Mouse (Mus musculus) spleen, postnatal 10 days (tissue): ENCODE data around the gene Pdx1.

Experiments used
- DNase-seq, 2 experiments: peaks; one replicate each; pipeline ENCODE4 v3.0.0; 2021 to 2022; ENCODE audit warnings: low spot score in 2 of 2

The Pdx1 gene

DNA sequence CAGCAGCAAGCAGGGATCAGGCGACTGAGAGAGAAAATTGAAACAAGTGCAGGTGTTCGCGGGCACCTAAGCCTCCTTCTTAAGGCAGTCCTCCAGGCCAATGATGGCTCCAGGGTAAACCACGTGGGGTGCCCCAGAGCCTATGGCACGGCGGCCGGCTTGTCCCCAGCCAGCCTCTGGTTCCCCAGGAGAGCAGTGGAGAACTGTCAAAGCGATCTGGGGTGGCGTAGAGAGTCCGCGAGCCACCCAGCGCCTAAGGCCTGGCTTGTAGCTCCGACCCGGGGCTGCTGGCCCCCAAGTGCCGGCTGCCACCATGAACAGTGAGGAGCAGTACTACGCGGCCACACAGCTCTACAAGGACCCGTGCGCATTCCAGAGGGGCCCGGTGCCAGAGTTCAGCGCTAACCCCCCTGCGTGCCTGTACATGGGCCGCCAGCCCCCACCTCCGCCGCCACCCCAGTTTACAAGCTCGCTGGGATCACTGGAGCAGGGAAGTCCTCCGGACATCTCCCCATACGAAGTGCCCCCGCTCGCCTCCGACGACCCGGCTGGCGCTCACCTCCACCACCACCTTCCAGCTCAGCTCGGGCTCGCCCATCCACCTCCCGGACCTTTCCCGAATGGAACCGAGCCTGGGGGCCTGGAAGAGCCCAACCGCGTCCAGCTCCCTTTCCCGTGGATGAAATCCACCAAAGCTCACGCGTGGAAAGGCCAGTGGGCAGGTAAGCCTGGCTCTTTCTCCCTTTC is at the start of gene Pdx1:
TSS of gene Pdx1 (plus strand) at position 34 of the 747 bp plus-strand sequence.
- DNase-seq: no peak

- peak; percentile 62 to 83 for DNase-seq
Measured at GRCm38 (mm10) chr5:147227354-147228112, 42.2 kb upstream of the Pdx1 start.

DNA sequence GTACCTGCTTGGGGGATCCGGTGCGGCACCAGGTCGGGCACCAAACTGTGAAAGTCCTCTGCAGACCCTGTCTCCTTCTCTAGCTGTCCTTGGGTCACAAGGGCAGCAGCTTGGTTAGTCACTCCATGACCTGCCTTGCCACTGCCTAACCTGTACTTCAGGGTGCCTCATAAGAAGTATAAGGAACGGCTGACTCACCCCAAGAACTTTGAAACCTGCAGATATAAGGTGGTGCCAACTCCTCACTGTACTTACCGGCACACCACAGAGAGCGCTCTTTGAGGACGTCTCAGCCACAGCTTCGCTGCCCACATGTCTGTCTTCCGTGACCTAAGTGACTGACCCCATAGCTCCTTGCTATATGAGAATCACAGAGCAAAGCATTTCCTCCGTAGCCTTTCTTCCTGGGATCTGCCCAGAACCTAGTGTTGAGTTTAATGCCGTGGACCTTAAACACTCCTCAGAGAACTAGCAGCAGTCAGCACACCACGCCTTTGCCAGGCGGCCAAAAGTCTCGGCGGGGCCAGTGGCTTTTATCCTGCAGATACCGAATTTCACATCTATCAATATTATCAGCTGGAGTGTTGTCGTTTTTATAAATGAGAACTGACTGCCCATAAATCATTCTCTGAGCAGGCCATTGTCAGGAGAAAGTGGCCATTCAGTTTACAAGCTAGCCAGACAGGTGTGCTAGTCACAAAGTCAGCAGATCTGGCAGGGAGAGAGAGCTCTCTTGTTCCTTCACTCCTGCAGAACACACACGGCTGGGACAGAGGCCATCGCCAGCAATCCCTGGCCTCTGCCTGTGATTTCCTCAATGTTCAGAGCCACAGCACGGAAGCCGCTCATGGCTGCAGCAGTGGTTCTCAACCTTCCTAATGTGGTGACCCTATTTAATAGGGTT is 34.1 kb upstream of the Pdx1 start:
- DNase-seq: no peak

DNA sequence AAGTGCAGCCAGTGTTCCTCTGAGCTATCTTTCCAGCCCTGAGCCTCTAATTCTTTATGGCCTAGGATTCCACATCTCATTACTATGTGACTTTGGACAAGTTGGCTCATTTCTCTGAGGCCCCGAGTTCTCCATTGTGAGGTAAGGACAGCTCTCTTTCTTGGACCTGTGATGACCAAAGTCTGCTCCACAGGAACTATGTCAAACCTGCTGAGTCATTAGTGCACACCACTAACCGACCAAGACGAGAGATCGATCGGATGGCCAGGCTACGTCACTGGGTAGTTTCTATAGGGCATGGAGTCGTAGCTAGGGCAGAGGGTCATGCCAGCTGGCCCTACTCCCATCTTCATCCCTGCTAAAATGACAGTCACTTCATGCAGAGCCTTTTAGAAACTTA is 25.9 kb upstream of the Pdx1 start:
- DNase-seq: no peak

- no peak for DNase-seq
Measured at GRCm38 (mm10) chr5:147260189-147260588, 9.6 kb upstream of the Pdx1 start.

DNA sequence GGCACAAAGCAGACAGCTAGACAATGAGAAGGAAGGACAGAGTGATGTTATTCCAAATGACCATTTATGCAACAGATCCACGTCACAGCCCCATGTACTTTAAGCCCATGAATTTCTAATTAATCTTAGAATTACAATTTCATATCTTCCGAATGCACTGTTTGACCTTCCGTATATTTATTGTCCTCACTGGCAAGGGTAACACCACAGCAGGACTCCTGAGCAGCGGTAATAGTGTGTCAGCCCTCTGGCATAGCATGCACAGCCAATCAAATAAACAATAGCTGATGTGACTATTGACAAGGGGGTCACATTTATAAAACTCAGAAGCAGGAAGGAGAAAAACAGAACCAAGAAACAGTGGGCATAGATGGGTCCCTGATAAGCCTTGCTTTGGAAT is 9.0 kb upstream of the Pdx1 start:
- no peak for DNase-seq

DNA sequence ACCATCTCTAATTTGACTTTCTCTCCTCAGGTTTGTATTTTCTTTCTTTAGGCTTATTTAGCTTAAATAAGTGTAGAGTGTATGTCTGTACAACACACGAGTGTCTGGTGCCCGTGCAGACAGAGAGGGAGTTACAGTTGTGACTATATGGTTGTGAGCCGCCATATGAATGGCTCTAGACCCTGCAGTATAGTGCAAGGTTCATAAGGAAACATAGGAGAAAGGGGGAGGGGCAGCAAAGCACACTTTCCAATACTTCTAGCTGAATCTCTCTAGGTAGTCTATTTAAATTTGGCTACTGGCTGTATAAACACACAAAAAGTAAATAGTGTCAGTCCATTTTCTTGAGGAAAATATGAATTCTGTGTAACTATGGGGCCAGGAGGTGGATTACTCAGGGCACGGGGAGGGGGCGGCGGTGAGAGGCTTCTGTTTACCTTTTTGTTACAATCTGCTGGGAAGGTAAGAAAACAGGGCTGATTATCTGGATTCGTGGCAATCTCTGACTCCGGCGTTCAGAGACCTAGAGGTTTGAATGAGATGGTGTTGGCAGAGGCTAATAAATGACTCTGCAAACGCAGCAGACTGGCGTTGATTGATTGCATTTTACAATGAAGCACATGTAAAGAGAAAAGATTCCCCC is 7.7 kb upstream of the Pdx1 start:
- no peak for DNase-seq

GRCm38 (mm10) chr5:147263945-147264344 is 5.8 kb upstream of the Pdx1 start:
- no peak for DNase-seq

- DNase-seq: no peak
Measured at GRCm38 (mm10) chr5:147267434-147267833, 2.3 kb upstream of the Pdx1 start.

DNA sequence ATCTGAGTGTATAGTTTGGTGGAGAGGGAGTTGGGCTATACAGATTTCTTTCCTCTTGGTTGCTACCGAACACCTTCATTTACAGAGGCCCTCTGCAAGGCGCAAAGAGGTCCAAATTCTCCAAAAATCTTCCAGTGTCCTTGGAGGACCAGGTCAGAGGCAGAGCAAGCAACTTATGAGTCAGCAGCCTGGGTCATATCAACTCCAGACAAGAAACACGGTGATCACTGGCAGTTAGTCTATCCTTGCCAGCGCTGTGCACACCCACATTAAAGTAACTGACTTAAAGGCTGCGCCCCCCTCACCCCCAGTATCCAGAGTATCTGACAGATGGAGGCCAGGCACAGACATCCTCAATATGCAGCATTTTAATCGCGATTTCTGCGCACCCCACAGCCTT is 1.0 kb upstream of the Pdx1 start:
- DNase-seq: no peak

GRCm38 (mm10) chr5:147269371-147269770 is 388 bp upstream of the Pdx1 start:
- DNase-seq: no peak

- no peak for DNase-seq
Measured at GRCm38 (mm10) chr5:147270673-147271655, 1.2 kb downstream of the Pdx1 start.

- DNase-seq: no peak
Measured at GRCm38 (mm10) chr5:147272046-147272807, 2.5 kb downstream of the Pdx1 start.

GRCm38 (mm10) chr5:147272808-147273345 is 3.1 kb downstream of the Pdx1 start:
- DNase-seq: no peak

DNA sequence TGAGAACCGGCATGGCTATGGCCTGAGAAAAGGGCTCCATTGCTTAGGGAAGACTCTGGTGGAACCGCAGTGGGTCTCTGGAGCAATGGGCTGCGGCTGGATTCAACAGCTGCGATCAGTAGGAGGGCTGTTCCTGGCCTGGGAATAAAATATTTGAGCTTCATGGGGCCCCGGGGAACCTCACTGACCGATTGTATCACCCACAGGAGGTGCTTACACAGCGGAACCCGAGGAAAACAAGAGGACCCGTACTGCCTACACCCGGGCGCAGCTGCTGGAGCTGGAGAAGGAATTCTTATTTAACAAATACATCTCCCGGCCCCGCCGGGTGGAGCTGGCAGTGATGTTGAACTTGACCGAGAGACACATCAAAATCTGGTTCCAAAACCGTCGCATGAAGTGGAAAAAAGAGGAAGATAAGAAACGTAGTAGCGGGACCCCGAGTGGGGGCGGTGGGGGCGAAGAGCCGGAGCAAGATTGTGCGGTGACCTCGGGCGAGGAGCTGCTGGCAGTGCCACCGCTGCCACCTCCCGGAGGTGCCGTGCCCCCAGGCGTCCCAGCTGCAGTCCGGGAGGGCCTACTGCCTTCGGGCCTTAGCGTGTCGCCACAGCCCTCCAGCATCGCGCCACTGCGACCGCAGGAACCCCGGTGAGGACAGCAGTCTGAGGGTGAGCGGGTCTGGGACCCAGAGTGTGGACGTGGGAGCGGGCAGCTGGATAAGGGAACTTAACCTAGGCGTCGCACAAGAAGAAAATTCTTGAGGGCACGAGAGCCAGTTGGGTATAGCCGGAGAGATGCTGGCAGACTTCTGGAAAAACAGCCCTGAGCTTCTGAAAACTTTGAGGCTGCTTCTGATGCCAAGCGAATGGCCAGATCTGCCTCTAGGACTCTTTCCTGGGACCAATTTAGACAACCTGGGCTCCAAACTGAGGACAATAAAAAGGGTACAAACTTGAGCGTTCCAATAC is 4.7 kb downstream of the Pdx1 start:
- no peak for DNase-seq

DNA sequence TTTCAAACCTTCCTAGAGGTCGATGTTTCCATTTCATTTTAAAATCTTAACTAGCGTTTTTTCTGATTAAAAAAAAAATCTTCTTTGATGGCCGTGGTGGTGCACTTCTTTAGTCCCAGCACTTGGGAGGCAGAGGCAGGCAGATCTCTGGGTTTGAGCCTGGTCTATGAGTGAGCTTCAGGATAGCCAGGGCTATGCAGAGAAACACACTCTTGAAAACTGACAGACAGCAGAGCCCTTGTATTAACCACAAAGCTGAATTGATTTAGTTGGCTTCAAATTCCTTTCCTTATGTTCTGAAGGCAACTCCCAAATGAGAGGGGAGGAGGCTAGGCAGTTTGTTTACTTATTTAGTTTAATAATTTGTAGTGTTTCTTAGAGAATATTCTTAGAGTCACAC is 6.0 kb downstream of the Pdx1 start:
- DNase-seq: no peak

DNA sequence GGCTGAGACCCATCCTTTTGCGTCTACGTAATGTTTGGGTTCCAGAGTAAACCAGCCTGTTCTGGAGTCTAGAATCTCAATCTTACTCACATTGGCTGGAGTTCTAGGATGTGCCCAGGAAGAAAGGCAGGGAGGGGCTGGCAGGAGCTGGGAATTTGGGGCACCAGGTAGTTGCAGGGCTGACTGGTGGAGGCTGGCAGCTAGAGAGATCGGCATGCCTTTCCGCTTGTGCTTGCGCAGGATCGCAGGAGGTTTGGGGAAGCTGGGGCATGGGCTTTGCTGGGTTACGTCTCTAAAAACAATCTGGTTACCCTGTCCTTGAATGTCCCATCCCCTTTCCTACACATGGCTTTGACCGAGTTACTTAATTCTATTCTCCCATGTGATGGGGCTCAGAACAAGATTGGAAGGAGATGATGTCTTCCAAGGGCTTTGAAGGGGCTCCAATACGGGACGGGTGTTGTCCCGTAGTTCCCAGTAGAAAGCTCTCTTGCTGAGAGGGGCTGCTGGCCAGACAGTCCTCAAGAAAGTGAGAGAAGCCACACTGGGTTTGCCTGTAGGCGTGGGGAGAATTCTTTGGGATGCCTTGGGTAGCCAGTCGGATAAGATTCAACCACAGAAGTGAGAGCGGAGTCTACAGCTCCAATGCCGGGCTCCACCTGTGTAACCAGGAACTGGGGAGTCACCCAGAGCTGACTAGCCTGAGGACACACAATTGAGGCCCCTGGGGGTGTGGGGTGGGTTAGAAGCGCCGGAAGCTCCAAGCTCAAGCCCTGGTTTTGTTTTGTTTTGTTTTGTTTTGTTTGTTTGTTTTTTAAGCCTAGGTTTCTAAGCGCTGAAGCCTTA is 7.2 kb downstream of the Pdx1 start:
- no peak for DNase-seq
